Mouse (Mus musculus) right cerebral cortex, postnatal 25 days (tissue): Measurements from ENCODE around the gene 9930021J03Rik.

Source experiments
- DNase-seq: peaks from one replicate; pipeline ENCODE4 v3.0.0; 2022

Gene 9930021J03Rik

GRCm38 (mm10) chr19:29805917-29806785 lies at the start of gene 9930021J03Rik:
9930021J03Rik (minus strand) TSS chr19:29805989.
- peak; percentile 97 for DNase-seq

GRCm38 (mm10) chr19:29853711-29854110 lies 47.9 kb upstream of the 9930021J03Rik start:
- DNase-seq, result no peak

DNA sequence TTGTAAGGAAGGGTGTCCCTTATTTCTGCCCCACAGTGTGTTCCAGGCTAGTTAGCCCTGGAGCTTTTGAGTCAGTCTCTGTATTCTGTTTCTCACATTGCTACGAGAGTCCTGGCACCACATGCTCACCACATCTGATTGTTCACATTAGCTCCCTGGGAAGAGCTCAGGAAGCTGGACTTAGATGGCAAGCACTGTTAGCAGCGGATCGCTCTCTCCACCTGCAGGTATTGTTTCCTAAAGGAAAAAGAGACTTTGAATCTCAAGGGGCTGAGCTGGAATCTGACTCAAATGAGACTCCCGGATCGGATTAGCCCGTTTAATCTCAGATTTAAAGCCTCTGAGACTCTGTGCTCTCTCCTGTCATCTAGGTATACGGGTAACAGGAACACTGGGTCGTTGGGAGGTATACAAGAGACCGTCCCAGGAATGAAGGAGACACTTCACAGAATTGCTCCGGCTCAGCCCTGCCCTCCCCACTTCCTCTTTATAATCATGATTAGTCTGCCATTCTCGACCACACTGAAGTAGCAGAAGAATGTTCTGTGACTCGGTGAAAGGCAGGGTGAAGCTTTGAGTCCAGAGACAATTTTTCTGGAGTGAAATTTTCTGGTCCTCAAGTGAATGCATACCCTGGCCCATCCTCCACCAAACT lies 45.4 kb upstream of the 9930021J03Rik start:
- no peak for DNase-seq

DNA sequence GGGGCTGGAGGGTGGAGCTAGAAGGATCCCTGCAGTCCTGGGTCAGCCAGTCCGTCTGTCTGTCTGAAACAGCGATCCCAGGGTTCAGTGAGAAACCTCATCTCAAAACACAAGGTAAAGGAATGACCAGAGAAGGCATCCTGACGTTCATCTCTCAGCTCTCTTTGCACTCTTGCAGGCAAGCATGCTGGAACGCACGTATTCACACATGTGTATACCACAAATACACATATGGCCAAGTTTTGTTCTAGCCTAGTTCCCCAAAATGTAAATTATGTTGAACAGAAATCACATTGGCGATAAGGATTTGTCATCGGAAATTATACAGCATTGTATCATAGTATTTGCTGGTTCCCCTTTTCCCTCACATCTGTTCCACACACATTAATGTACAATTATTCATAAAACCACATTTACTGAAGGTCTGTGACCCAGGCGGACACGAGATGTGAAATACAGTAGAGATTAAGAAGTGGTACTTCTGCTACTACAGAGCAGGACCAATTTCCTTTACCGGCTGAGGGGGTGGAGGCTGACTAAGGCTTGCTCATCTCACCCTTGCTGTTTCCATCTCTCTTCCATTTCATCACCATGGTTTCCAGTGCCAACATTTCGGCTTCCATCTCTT lies 44.2 kb upstream of the 9930021J03Rik start:
- DNase-seq, result no peak

DNA sequence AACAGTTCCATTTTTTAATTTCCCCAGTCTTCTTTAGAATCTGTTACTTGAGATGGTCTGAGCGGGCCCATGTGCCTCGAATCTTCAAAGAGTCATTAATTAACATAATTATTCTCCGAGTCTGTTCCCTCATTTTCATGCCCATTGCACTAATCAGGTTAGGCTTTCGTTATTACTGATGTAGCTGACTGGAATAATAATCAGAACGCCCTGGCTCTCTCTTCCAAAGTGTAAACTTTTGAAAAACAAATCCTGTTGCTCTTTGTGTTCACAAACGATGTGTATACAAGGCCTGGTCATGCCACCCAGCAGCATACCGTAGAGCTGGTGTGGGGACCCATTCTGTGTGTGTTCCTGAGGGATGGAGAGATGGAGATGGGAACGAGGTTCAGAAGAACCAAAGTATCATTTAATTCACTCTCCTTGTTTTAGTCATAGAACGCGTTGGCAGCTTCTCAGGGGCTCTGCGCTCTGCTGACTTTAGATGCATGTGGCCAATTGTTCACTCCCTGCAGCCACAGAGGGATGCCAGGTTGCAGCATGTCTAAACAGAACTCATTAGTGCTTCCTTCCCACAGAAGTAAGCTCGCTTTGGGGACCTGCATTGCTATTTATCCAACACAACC lies 38.4 kb upstream of the 9930021J03Rik start:
- no peak for DNase-seq

- no peak for DNase-seq
Observed at GRCm38 (mm10) chr19:29843641-29844035, 37.8 kb upstream of the 9930021J03Rik start.

- no peak for DNase-seq
Observed at GRCm38 (mm10) chr19:29842973-29843372, 37.2 kb upstream of the 9930021J03Rik start.

- no peak for DNase-seq
Observed at GRCm38 (mm10) chr19:29840642-29841041, 34.9 kb upstream of the 9930021J03Rik start.

- no peak for DNase-seq
Observed at GRCm38 (mm10) chr19:29838636-29839135, 32.9 kb upstream of the 9930021J03Rik start.

GRCm38 (mm10) chr19:29838171-29838570 lies 32.4 kb upstream of the 9930021J03Rik start:
- no peak for DNase-seq

GRCm38 (mm10) chr19:29835364-29836034 lies 29.7 kb upstream of the 9930021J03Rik start:
- DNase-seq, result no peak

GRCm38 (mm10) chr19:29830911-29831310 lies 25.1 kb upstream of the 9930021J03Rik start:
- DNase-seq, result no peak

DNA sequence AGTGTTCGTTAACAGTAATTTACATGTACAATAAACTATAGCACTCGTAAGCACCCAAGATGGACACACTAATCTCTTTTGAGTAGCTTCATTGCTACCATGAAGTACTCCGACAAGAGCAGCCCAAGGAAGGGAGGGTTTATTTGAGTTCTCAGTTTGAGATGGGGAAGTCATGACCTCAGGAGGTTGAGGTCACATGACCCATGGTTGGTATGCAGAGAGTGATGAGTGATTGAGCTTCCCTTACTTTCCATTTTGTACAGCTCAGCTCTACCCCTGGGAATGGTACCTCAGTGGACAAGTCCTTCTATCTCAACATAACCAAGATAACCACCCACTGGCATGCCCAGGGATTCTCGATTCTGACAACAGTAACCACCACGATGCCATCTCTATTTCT lies 22.8 kb upstream of the 9930021J03Rik start:
- DNase-seq, result no peak

- DNase-seq, result peak; percentile 37
Observed at GRCm38 (mm10) chr19:29826686-29827085, 20.9 kb upstream of the 9930021J03Rik start.

DNA sequence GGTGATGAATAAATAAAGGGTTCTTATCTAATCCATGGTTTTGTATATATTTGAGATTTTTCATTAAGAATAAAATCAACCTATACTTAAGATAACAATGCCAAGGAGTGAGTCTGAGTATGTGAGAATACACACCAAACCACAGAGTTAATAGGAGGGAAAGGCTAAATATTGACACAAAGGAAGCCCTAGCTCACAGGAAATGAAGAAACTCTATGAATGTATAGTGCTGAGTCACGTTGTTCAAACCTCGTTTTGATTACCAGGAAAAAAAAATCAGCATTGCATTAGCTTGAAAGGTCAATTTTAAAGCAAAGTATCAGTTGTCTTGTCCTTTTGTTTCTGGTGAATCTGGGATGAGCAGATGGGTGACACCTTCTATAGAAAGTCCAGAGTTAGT lies 19.2 kb upstream of the 9930021J03Rik start:
- no peak for DNase-seq

DNA sequence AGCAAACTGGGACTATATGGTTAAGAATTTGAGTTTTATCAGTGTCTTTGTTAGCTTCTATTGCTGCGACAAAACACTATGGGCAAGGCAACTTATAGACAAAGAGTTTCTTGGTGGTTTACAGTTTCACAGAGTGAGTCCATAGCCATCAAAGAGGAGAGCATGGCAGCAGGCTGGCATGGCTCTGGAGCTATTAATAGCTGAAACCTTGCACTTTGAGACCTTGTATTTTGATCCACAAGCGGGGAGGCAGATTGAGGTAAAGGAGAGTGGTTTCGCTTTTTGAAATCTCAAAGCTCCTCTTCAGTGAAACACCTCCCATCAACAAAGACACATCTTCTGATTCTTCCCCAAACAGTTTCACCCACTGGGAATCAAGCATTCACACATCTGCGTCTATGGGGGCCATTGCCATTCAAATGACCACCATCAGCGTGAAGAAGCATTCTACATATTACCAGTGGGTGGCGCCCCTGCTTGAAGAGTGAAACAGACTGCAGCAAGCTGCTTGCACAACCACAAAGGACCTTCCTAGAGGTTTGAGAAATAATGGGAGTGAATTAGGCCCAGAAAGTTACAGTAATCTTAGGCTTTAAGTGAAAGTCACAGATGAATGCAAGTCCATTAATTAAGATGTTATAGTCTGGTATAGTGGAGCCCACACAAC lies 18.4 kb upstream of the 9930021J03Rik start:
- no peak for DNase-seq

- no peak for DNase-seq
Observed at GRCm38 (mm10) chr19:29823456-29824010, 17.7 kb upstream of the 9930021J03Rik start.

GRCm38 (mm10) chr19:29820966-29821365 lies 15.2 kb upstream of the 9930021J03Rik start:
- no peak for DNase-seq

DNA sequence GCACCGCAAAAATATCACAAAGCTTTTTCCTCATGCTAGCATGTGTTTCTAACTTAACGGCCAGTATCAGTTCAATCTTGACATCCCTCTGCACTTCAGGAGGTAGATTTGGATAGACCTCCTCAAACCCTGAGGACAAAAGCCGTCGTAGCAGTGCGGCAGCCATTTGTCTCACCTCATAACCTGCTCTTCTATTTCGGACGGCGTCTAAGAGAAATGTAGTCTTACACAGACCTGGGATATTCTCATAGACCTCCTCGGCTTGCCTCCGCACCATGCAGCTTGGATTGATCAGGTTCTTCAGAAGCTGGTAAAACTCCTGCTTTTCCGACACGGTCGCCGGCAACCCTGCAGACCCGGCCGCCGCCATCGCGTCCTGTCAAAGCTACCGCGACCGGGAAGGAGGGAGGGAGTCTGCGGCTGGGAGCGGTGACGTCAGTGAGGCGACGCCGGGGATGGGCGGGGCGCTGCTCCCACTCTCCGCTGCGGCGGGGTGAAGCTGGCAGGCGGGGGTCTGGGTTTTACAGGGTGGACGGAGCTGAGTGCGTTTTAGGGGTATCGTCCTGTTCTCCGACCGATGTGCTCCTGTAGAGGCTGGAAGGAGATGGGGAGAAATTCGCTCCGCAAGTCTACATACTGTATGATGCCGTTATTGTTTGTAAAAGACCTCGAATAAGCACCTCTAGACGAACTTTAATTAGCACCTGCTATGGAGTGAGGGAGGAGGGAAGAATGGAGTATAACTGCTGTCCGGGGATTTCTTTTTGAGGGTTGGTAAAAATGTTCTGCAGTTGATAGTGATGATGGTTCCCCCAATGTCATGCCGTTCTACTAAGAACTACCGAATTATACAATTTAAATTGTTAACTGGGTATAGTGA lies 7.0 kb upstream of the 9930021J03Rik start, which contains the start of gene Ranbp6:
Gene Ranbp6 (minus strand): TSS at position 394 of the 880 bp plus-strand sequence.
- peak; percentile 95 for DNase-seq

- no peak for DNase-seq
Observed at GRCm38 (mm10) chr19:29810022-29810421, 4.2 kb upstream of the 9930021J03Rik start.
